ENCODE assay signal across 13 mouse cellular contexts in the genomic region with DNA sequence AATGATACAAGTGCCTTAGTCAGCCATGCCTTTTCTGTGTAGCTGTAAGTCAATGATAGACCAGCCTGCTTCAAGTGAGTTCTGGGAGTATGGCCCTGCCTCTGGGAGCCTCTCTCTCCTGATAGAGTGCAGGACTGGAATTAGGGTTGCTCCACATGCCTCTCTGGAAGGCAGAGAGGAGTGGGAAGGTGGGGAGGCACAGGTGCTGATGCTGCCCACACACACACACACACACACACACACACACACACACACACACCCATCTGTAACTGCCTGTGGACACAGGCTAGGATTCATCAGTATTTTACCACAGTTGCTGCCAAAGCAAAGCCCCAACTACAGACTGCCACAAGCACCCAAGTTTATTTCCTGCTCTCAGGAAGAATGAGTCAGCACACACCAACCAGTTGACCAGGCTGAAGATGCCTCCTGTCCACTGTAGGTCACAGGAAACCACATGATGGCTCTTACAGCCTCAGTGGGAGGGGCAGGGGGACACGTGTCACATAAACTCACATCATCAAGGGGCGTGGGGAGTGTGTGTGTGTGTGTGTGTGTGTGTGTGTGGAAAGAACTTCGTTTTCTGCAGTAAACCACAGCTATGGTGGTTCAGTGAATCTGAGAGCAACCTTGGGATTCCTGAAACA. TPM values are rescaled to one million over a fixed set of nuclear protein-coding genes. Genes with fewer than 3 reads are reported as not detected.
DNase-seq lines count a peak whose midpoint lies in the region; ATAC-seq and TF ChIP-seq lines count a peak whose summit lies in the region.
"Had no signal": no experiment of that assay in that cellular context is flagged by ENCODE, and none has a peak within 500 bp of the region (broad histone marks: within the 10 kb centered on the region; RNA-seq: fewer than 3 reads in every experiment).

No protein-coding gene starts in this region.

- CTCF ChIA-PET in Patski (lab: Charles Lee) = no interaction called here

- POLR2A ChIA-PET in Patski (lab: Charles Lee) = no interaction called here

- DNase-seq in heart, embryonic 10.5 days (ENCODE audit: low spot score) = no peak
- no peak for DNase-seq in heart, postnatal 36 days
- no peak for DNase-seq in Patski (ENCODE audit: low read depth, low spot score)
- peak; percentile 31 to 33 for DNase-seq in monocyte, adult 2 months (ENCODE audit: low read depth in 1 of 2, low spot score in 2 of 2)
- no peak for DNase-seq in thymus, postnatal 36 days
- DNase-seq in ovary, postnatal 14 days (ENCODE audit: low spot score) = no peak

- intact Hi-C loops in heart, postnatal 36 days (cut with DNase I) = no loop called here

- peak; percentile 57 for ATAC-seq in Patski
- ATAC-seq in hematopoietic stem cell, adult 5-6 weeks (replicated peaks in 1 of 2; ENCODE audit: insufficient read depth in 1 of 2, low FRiP score in 2 of 2, low TSS enrichment in 1 of 2, low read depth in 1 of 2, poor library complexity in 2 of 2, severe bottlenecking in 2 of 2) = peak; percentile 68 to 70
- no peak for ATAC-seq in kidney, embryonic 15.5 days (replicated peaks; ENCODE audit: low FRiP score)
- ATAC-seq: intestine, embryonic 15.5 days had no signal

- no peaks in the 10 kb centered on the region for H3K36me3 ChIP-seq in heart, embryonic 10.5 days
- no peaks in the 10 kb centered on the region for H3K36me3 ChIP-seq in kidney, embryonic 15.5 days
- H3K36me3 ChIP-seq: forebrain, embryonic 12.5 days; intestine, embryonic 15.5 days; limb, embryonic 15.5 days had no signal

- H3K27ac ChIP-seq in heart, embryonic 10.5 days = peak overlapping the region; percentile 80
- H3K27ac ChIP-seq in kidney, embryonic 15.5 days = no peak overlapping the region
- H3K27ac ChIP-seq: forebrain, embryonic 12.5 days; intestine, embryonic 15.5 days; limb, embryonic 15.5 days had no signal

- no peaks in the 10 kb centered on the region for H3K27me3 ChIP-seq in heart, embryonic 10.5 days (ENCODE audit: insufficient read depth, poor library complexity, severe bottlenecking)
- no peaks in the 10 kb centered on the region for H3K27me3 ChIP-seq in Patski
- H3K27me3 ChIP-seq in kidney, embryonic 15.5 days = no peaks in the 10 kb centered on the region
- H3K27me3 ChIP-seq: forebrain, embryonic 12.5 days; intestine, embryonic 15.5 days; limb, embryonic 15.5 days had no signal

- no peak for TF ChIP-seq CTCF in Patski (IDR thresholded peaks at IDR 0.05)

- no peak overlapping the region for H3K9ac ChIP-seq in kidney, embryonic 15.5 days
- H3K9ac ChIP-seq: forebrain, embryonic 12.5 days; intestine, embryonic 15.5 days; limb, embryonic 15.5 days had no signal

- in situ Hi-C loops in Patski (cut with MboI; ENCODE audit: low pct_unique_long_range_greater_than_20kb) = no loop called here

- no peaks in the 10 kb centered on the region for H3K9me3 ChIP-seq in heart, embryonic 10.5 days
- H3K9me3 ChIP-seq in kidney, embryonic 15.5 days (replicated peaks) = no peaks in the 10 kb centered on the region
- H3K9me3 ChIP-seq: forebrain, embryonic 12.5 days; intestine, embryonic 15.5 days; limb, embryonic 15.5 days had no signal

- H3K4me2 ChIP-seq in kidney, embryonic 15.5 days = no peak overlapping the region
- H3K4me2 ChIP-seq: forebrain, embryonic 12.5 days; intestine, embryonic 15.5 days; limb, embryonic 15.5 days had no signal

- H3K4me1 ChIP-seq in heart, embryonic 10.5 days = peaks cover 21% of the 10 kb centered on the region
- no peaks in the 10 kb centered on the region for H3K4me1 ChIP-seq in kidney, embryonic 15.5 days
- H3K4me1 ChIP-seq: forebrain, embryonic 12.5 days; intestine, embryonic 15.5 days; limb, embryonic 15.5 days had no signal

- 50% methylated on average over 3 of the region's 3 CpGs for WGBS in heart, embryonic 10.5 days
- WGBS in kidney, embryonic 15.5 days = 44% methylated on average over 3 of the region's 3 CpGs

- H3K4me3 ChIP-seq in heart, embryonic 10.5 days = no peak overlapping the region
- H3K4me3 ChIP-seq in kidney, embryonic 15.5 days (replicated peaks) = no peak overlapping the region
- H3K4me3 ChIP-seq: forebrain, embryonic 12.5 days; intestine, embryonic 15.5 days; limb, embryonic 15.5 days had no signal

RNA-seq across cellular contexts. Expression of a gene that starts 3.7 kb away (rescaled TPM):
- not detected in 2 replicates for polyA plus RNA-seq in heart, embryonic 10.5 days (2016; fragmentation: Nextera tagmentation; extraction: Ambion mirVana)
- not detected for total RNA-seq in heart, postnatal 36 days (2021)
- polyA plus RNA-seq in Patski (2021) = not detected
- total RNA-seq in hematopoietic stem cell, adult 5-6 weeks (2017) = not detected in 2 replicates
- not detected in 2 replicates for polyA plus RNA-seq in kidney, embryonic 15.5 days (2015; fragmentation: Nextera tagmentation; extraction: Ambion mirVana)
- total RNA-seq: ES-E14; layer of hippocampus, postnatal 25 days had no signal
- polyA plus RNA-seq: forebrain, embryonic 12.5 days; intestine, embryonic 15.5 days; limb, embryonic 15.5 days had no signal

RNA-seq across cellular contexts. Expression of a gene that starts 24.4 kb away (rescaled TPM):
- not detected in 2 replicates for polyA plus RNA-seq in heart, embryonic 10.5 days (2016; fragmentation: Nextera tagmentation; extraction: Ambion mirVana)
- total RNA-seq in heart, postnatal 36 days (2021) = 1 to 10 TPM; 1.5 to 1.6 TPM
- polyA plus RNA-seq in Patski (2021) = 0.08 TPM
- 0.99 and 4.9 TPM in 2 replicates for total RNA-seq in hematopoietic stem cell, adult 5-6 weeks (2017)
- polyA plus RNA-seq in kidney, embryonic 15.5 days (2015; fragmentation: Nextera tagmentation; extraction: Ambion mirVana) = 0.10 and 0.26 TPM in 2 replicates
- total RNA-seq: layer of hippocampus, postnatal 25 days had no signal

RNA-seq across cellular contexts. Expression of a gene that starts 31.1 kb away (rescaled TPM):
- polyA plus RNA-seq in heart, embryonic 10.5 days (2016; fragmentation: Nextera tagmentation; extraction: Ambion mirVana) = 0.48 and 1.0 TPM in 2 replicates
- total RNA-seq in heart, postnatal 36 days (2021) = 1 to 10 TPM in 1 of 2 experiments, under 1 TPM in 1; 0.75 to 1.7 TPM
- polyA plus RNA-seq in Patski (2021) = 0.03 TPM
- 3.5 and 16.8 TPM in 2 replicates for total RNA-seq in hematopoietic stem cell, adult 5-6 weeks (2017)
- polyA plus RNA-seq in kidney, embryonic 15.5 days (2015; fragmentation: Nextera tagmentation; extraction: Ambion mirVana) = 0.25 and 0.31 TPM in 2 replicates
- total RNA-seq: ES-E14; layer of hippocampus, postnatal 25 days had no signal
- polyA plus RNA-seq: forebrain, embryonic 12.5 days had no signal

RNA-seq across cellular contexts. Expression of a gene that starts 36.4 kb away (rescaled TPM):
- 0.35 TPM in 1 of 2 replicates, not detected in the other for polyA plus RNA-seq in heart, embryonic 10.5 days (2016; fragmentation: Nextera tagmentation; extraction: Ambion mirVana)
- total RNA-seq in heart, postnatal 36 days (2021) = 1 to 10 TPM; 2.4 to 3.4 TPM
- 0.14 TPM for polyA plus RNA-seq in Patski (2021)
- 3.1 and 4.4 TPM in 2 replicates for total RNA-seq in hematopoietic stem cell, adult 5-6 weeks (2017)
- 2.0 and 2.7 TPM in 2 replicates for polyA plus RNA-seq in kidney, embryonic 15.5 days (2015; fragmentation: Nextera tagmentation; extraction: Ambion mirVana)
- total RNA-seq: ES-E14 had no signal

RNA-seq across cellular contexts. Expression of a gene that starts 50.7 kb away (rescaled TPM):
- not detected in 2 replicates for polyA plus RNA-seq in heart, embryonic 10.5 days (2016; fragmentation: Nextera tagmentation; extraction: Ambion mirVana)
- not detected for total RNA-seq in heart, postnatal 36 days (2021)
- polyA plus RNA-seq in Patski (2021) = not detected
- not detected in 2 replicates for total RNA-seq in hematopoietic stem cell, adult 5-6 weeks (2017)
- polyA plus RNA-seq in kidney, embryonic 15.5 days (2015; fragmentation: Nextera tagmentation; extraction: Ambion mirVana) = not detected in 2 replicates
- total RNA-seq: ES-E14; layer of hippocampus, postnatal 25 days had no signal
- polyA plus RNA-seq: forebrain, embryonic 12.5 days; intestine, embryonic 15.5 days; limb, embryonic 15.5 days had no signal

Comparison
In these comparisons a context has a peak if more than half of its experiments do, and no peak if none do; other contexts are left out.
1. DNase-seq: peak in monocyte, adult 2 months (2 of 2); none in heart, embryonic 10.5 days (single experiment), heart, postnatal 36 days (0 of 2), Patski (single experiment), thymus, postnatal 36 days (0 of 2) and ovary, postnatal 14 days (single experiment).